Mouse (Mus musculus): ENCODE data around the gene Klhdc2.

Klhdc2 gene

DNA sequence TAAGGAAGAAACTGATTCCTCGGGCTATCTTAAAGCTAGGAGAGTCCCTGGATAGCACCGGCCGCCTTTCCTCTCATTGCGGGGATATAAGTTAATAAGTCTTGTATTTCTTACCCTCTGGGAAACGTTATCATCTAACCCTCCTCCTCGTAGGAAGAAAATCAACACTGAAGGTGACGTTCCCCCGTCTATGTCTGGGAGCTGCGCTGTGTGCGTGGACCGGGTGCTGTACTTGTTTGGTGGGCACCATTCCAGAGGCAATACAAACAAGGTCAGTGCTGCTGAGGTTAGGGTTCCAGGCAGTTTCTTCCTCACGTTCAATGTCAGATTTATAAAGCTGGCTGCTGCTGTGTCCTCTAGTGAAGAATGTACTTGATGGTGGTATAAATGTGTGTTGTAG lies 5.7 kb downstream of the Klhdc2 start:
- no peak for DNase-seq (ENCODE audit: low spot score)

DNA sequence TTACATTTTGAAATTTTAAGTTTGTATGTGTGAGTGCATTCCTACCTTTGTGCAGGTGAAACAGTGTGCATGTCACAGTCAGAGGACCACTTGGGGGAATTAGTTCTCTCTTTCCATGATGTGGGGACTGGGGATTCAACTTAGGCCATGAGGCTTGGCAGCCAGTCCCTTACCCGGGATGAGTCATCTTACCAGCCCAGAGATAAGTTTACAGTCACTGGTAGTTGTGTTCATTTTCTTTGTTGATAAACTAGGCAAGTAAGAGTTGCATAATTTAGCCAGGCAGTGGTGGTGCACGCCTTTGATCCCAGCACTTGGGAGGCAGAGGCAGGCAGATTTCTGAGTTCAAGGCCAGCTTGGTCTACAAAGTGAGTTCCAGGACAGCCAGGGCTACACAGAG lies 7.6 kb downstream of the Klhdc2 start:
- DNase-seq (ENCODE audit: low spot score) = no peak

DNA sequence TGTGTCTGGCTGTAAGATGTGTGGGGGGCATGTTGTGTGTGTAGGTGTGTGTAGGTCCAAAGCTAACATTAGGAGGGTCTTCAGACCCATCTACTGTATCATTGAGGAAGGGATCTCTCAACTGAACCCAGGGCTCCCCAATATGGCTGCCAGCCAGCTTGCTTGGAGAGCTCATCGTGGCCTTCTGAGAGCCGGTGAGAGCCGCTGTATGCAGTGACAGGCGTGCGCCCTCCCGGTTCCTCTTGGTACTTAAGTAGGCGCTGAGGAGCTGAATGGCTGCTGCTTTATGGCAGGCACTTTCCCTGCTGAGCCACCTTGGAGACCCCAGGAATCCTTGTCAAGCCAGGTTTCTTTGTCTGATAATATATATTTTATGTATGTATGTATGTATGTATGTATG lies 9.9 kb downstream of the Klhdc2 start:
- no peak for DNase-seq (ENCODE audit: low spot score)

DNA sequence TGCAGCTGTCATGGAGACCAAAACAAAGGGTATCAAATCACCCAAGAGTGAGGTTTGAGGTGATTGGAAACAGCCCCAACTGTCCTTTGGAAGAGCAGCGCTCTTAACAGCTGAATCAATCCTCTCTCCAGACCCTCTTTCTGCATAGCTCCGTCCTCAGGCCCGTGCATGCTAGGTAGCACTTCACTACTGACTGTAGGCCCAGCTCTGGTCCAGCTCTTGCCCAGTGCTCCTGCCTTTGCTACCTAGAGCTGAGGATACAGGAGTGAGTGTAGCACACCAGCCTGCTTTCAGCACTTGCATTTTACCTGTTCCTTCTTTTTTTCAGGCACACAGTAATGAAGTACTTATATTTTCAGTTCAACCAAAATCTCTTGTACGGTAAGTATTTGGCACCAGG lies 13.2 kb downstream of the Klhdc2 start:
- no peak for DNase-seq (ENCODE audit: low spot score)

DNA sequence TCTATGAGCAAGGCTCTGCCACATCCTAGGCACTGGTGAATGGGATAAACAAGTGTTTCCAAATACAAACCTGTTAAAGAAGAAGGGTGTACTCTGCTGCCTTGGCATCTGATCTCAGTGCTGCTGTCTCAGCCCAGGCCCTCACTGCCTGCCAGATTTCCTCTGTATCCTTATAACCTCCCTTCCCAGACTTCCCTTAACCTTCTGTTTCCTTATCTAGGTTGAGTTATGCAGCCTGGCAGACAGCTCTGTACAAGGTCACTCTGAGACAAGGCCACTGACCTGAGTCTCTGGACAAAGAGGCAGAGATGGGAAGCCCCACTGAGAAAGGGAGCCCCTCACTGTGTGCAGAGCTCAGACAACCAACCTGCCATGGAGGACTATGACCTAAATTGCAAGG lies 21.9 kb downstream of the Klhdc2 start:
- no peak for DNase-seq (ENCODE audit: low spot score)

DNA sequence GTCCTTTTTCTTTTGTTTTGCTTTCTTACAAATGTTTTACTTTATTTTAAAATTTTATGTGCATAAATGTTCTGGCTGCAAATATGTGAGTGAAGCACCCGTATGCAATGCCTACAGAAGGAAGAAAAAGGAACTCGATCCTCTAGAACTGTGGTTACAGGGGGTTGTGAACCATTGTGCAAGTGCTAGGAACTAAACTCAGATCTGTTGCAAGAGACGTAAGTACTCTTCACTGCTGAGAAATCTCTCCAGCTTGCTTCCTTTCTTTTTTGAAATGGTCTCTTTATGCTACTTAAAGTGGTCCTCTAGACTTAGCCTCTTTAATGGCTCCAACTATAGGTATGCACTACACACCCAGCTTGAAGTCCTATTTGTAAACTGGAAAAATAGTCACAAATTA lies 34.7 kb downstream of the Klhdc2 start:
- DNase-seq (ENCODE audit: low spot score) = no peak

DNA sequence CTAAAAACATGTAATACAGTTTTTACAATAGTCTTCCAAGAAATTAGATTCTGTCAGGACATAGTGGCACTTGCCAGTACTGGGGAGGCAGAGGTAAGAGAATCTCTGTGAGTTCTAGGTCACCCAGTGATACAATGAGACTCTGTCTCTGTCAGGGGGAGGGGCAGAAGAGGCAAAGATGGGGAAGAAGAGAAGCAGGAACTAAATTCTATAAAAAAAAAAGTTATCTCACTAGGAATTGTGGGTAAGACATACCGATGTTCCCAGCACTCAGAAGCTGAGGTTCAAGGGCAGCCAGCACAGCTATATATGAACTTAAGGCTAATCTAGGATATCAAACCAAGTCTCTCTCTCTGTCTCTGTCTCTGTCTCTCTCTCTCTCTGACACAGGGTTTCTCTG lies 35.7 kb downstream of the Klhdc2 start:
- DNase-seq (ENCODE audit: low spot score) = no peak

DNA sequence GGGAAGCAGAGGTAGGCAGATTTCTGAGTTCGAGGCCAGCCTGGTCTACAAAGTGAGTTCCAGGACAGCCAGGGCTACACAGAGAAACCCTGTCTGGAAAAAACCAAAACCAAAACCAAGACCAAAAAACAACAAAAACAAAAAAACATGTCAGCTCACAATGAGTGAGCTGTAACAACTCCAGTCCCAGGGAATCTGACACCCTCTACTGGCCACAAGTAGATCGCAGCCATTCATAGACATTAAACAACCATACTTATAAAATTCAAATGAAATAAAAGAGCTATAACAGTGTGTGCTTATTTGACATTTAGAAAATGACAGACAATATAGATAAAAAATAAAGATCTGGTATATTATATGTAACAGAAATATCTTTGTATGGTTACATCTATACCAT lies 37.1 kb downstream of the Klhdc2 start:
- peak; percentile 39 for DNase-seq (ENCODE audit: low spot score)

DNA sequence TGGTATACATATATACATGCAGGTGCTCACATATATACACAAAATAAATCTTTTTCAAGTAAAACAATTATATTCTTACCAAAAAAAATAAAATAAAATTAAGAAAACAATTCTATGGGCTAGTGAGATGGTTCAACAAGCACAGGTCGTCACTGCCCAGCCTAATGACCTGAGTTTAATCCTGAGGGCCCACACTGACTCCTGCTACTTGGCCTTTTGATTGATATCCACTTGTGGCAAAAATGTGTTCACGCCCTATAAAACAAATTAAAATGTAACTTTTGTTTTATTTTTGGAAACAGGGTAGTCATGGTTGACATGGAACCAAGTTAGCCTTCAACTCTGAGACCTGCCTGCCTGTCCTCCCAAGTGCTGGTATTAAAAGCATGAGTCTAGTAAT lies 53.4 kb downstream of the Klhdc2 start:
- DNase-seq (ENCODE audit: low spot score) = no peak

DNA sequence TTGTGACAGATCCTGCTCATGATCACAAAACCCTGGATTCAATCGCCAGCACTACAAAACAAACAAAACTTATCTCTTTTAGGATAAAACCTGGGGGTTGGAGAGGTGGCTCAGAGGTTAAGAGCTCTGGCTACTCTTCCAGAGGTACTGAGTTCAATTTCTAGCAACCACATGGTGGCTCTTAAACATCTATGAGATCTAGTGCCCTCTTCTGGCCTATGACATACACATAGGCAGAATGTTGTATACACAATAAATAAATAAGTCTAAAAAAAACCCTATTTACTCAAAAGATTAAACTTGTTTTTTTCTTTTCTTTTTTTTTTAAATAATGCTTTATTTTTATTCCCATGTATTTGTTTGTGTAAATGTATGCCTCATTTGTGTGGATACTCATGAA lies 55.2 kb downstream of the Klhdc2 start:
- DNase-seq (ENCODE audit: low spot score) = peak; percentile 37

DNA sequence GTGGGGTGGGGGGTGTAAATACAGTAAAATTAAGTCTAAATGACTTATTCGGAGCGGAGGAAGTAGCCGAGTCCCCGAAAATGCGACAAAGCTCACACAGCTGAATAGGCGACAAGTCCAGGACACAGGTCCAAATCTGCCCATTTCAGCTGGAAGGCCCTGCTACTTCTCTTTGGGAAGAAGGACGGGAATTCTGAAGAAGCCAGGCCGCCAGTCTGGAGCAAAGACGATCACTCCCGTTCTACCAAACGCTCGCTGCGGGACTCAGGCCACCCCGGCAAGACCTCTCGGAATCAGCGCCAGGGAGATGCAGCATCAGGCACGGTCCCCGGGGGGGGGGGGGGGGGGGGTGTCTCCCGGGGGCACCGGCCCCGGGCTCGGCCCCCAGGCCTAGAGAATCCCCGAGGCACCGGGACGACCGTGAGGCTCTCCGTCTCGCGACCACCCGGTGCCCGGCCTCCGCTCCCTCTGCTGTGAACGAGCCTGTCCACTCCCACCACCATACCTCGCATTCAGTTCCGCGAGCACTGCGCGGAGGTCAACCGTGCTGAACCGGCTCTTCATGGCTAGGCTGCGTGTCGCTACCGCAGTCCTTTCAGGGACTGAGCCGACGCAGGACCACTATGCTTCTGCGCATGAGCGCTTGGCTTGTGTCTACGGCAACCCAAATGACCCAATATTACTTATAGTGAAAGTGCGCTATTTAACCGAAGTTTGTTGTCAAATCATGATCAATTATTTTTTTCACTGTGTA lies 60.2 kb downstream of the Klhdc2 start, which contains the start of gene Nemf:
Nemf (minus strand) TSS at position 620 of the 754 bp plus-strand sequence.
- DNase-seq (ENCODE audit: low spot score) = peak; percentile 95

DNA sequence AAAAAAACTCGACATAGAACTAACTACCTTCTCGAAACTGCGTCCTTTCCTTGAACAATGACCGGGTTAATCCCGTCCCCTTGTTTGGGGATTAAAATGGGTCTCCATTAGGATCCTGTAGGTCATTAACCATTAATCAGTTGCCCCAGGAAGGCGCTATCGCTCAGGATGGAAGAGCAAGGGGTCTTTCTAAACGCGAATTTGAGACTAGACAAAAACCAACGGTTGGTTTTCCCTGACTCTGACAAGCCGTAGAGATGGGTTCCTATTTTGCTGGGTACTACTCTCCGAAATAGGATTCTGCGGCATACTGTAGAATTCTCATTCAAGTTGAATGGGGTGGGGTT lies 60.8 kb downstream of the Klhdc2 start:
- no peak for DNase-seq (ENCODE audit: low spot score)
